Mouse (Mus musculus) thymus, adult 2 months (tissue): ENCODE results near the gene 1700049E17Rik1.
"Not testable (repeated sequence)": the region's sequence is repeated elsewhere in the genome, so short reads cannot be mapped to it uniquely, and the experiment has no call there.

Experiments
- CTCF ChIP-seq: fragments of 200-500 bp; IDR thresholded peaks from 2 replicates; pipeline ENCODE4 v1.5.1; 2012; ENCODE audit warnings: mild to moderate bottlenecking, control low read depth, low read length, moderate library complexity, borderline replicate concordance; ENCODE audit not compliant: control insufficient read depth, poor library complexity, insufficient read depth; ENCODE audit errors: extremely low read depth
- POLR2A ChIP-seq: fragments of 200-500 bp; IDR thresholded peaks from 2 replicates; pipeline ENCODE4 v1.6.1; 2012; ENCODE audit warnings: mild to moderate bottlenecking, low read length, control low read depth, moderate library complexity; ENCODE audit not compliant: control insufficient read depth, poor library complexity, insufficient read depth; ENCODE audit errors: extremely low read depth

GRCm38 (mm10) chr14:41924649-41925048 is at the start of gene 1700049E17Rik1:
- not testable (repeated sequence) for TF ChIP-seq CTCF, POLR2A
